Mouse (Mus musculus) hindbrain, embryonic 15.5 days (tissue): Measurements from ENCODE around the gene Pld6. TPM values are rescaled to one million over a fixed set of nuclear protein-coding genes. Genes with fewer than 3 reads are reported as not detected.
"Not testable (repeated sequence)": the region's sequence is repeated elsewhere in the genome, so short reads cannot be mapped to it uniquely, and the experiment has no call there.

ENCODE experiments used
- ATAC-seq: fragments of 200-750 bp; cut with Nextera tagmentation; 2 replicates; pipeline ENCODE4 v1.8.0; 2017; ENCODE audit warnings: low read depth, moderate number of reproducible peaks, moderate TSS enrichment; ENCODE audit not compliant: low FRiP score
- H3K27ac ChIP-seq: fragments of 300-500 bp; sonication (generic); replicated peaks from 2 replicates; pipeline ENCODE4 v1.5.1; 2015; ENCODE audit warnings: mild to moderate bottlenecking, inconsistent platforms
- H3K27me3 ChIP-seq: fragments of 300-500 bp; sonication (generic); 2 replicates; pipeline ENCODE4 v1.6.1; 2015; ENCODE audit warnings: control low read depth, inconsistent platforms
- H3K36me3 ChIP-seq: fragments of 300-500 bp; sonication (generic); 2 replicates; pipeline ENCODE4 v1.6.1; 2015; ENCODE audit warnings: control low read depth, inconsistent platforms
- H3K4me1 ChIP-seq: fragments of 300-500 bp; sonication (generic); replicated peaks from 2 replicates; pipeline ENCODE4 v1.6.1; 2015; ENCODE audit warnings: control low read depth, inconsistent platforms
- H3K4me2 ChIP-seq: fragments of 300-500 bp; sonication (generic); 2 replicates; pipeline ENCODE4 v1.6.1; 2015; ENCODE audit warnings: moderate library complexity, mild to moderate bottlenecking, inconsistent platforms
- H3K4me3 ChIP-seq: fragments of 300-500 bp; sonication (generic); 2 replicates; pipeline ENCODE4 v1.5.1; 2015; ENCODE audit warnings: mild to moderate bottlenecking, inconsistent platforms
- H3K9ac ChIP-seq: fragments of 300-500 bp; sonication (generic); 2 replicates; pipeline ENCODE4 v1.6.1; 2015; ENCODE audit warnings: inconsistent platforms
- H3K9me3 ChIP-seq: fragments of 300-500 bp; sonication (generic); 2 replicates; pipeline ENCODE4 v1.6.1; 2016; ENCODE audit warnings: control low read depth, inconsistent platforms
- WGBS: fragments of 180-500 bp; shearing (Covaris S2); methylation state at CpG from one replicate; pipeline ENCODE4 v1.1.7; 2015; 5-methylcytosine and 5-hydroxymethylcytosine counted together
- polyA plus RNA-seq: library from polyadenylated mRNA; unstranded; fragments of >200 nt; fragmentation: Nextera tagmentation; extraction: Ambion mirVana; gene quantifications from 2 replicates; pipeline ENCODE4 v1.2.1, GENCODE M21; 2015

The Pld6 gene
- polyA plus RNA-seq, 1 experiment from 2014 or later, result 15.1 TPM

- H3K36me3 ChIP-seq, result peaks cover 73% of the 10 kb centered on the region
- H3K4me1 ChIP-seq, result no peaks in the 10 kb centered on the region
- no peaks in the 10 kb centered on the region for H3K27me3 ChIP-seq
- no peak overlapping the region for H3K9ac ChIP-seq
- 94% methylated on average over 2 of the region's 2 CpGs for WGBS
- no peak for ATAC-seq
- no peaks in the 10 kb centered on the region for H3K9me3 ChIP-seq
- no peak overlapping the region for H3K4me2 ChIP-seq
- H3K27ac ChIP-seq, result no peak overlapping the region
- no peak overlapping the region for H3K4me3 ChIP-seq
Observed at GRCm38 (mm10) chr11:59739996-59740395, 47.4 kb downstream of the Pld6 start.

- Histone ChIP-seq H3K9me3 (no peaks in the 10 kb centered on the region), H3K4me1 (no peaks in the 10 kb centered on the region), H3K9ac (no peak overlapping the region), H3K27ac (no peak overlapping the region), H3K27me3 (no peaks in the 10 kb centered on the region), H3K36me3 (peaks cover 55% of the 10 kb centered on the region), H3K4me3 (no peak overlapping the region), H3K4me2 (no peak overlapping the region)
- 93% methylated on average over 12 of the region's 12 CpGs for WGBS
- ATAC-seq, result no peak
Observed at GRCm38 (mm10) chr11:59737250-59737649, 50.2 kb downstream of the Pld6 start.

GRCm38 (mm10) chr11:59735938-59736337 is 51.5 kb downstream of the Pld6 start:
- not testable (repeated sequence) for ATAC-seq, H3K27me3 ChIP-seq, H3K9ac ChIP-seq, H3K9me3 ChIP-seq, H3K27ac ChIP-seq, H3K4me3 ChIP-seq, H3K4me1 ChIP-seq, H3K4me2 ChIP-seq
- 85% methylated on average over 4 of the region's 4 CpGs for WGBS
- peaks cover 41% of the 10 kb centered on the region for H3K36me3 ChIP-seq

DNA sequence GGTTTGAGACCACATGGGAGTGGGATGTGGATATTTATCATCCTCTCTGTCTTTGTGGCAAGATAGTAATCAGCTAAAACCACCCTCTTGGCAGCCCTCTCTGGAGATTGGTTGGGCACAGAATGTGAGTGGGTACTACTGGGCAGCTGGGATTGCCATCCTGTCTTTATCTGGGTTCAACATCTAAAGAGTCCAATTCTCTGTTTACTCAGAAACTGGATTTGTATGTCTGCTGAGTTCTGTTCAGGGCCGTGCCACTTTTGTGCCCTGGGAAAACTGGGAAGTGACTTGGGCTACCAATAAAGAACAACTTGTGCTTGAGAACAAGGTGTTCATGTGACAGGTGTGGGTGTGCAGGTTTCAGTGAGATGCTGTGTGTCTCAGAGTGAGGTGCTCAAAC is 53.1 kb downstream of the Pld6 start:
- 90% methylated on average over 1 of the region's 1 CpGs for WGBS
- ATAC-seq, result no peak
- peaks cover 38% of the 10 kb centered on the region for H3K36me3 ChIP-seq

More for the DNA sequence above, 53.1 kb downstream of the Pld6 start:
- H3K27ac ChIP-seq, result no peak overlapping the region
- H3K9ac ChIP-seq, result no peak overlapping the region
- H3K4me3 ChIP-seq, result no peak overlapping the region
- no peak overlapping the region for H3K4me2 ChIP-seq
- no peaks in the 10 kb centered on the region for H3K27me3 ChIP-seq
- H3K9me3 ChIP-seq, result no peaks in the 10 kb centered on the region
- H3K4me1 ChIP-seq, result 0 out of 2 replicates have a peak, but pooled peaks cover 7% of the 10 kb centered on the region

Other genes with a start within 250 kb of the Pld6 start
- 0.23 and 0.25 TPM in 2 replicates for gene Nlrp3, start 246.1 kb downstream of the Pld6 start, polyA plus RNA-seq
- not detected in 2 replicates for gene Olfr222, start 211.4 kb downstream of the Pld6 start, polyA plus RNA-seq
- gene Olfr223, start 194.4 kb downstream of the Pld6 start, polyA plus RNA-seq, result not detected in 2 replicates
- gene Mprip, start 126.3 kb downstream of the Pld6 start, polyA plus RNA-seq, result 78.7 and 80.4 TPM in 2 replicates
- gene Flcn, start 22.4 kb upstream of the Pld6 start, polyA plus RNA-seq, result 42.4 and 44.8 TPM in 2 replicates
- gene Nt5m, start 51.8 kb upstream of the Pld6 start, polyA plus RNA-seq, result 70.3 and 74.8 TPM in 2 replicates
- 183 and 185 TPM in 2 replicates for gene Cops3, start 52.2 kb upstream of the Pld6 start, polyA plus RNA-seq
- 38.0 and 38.2 TPM in 2 replicates for gene Med9, start 160.6 kb upstream of the Pld6 start, polyA plus RNA-seq
- gene Rasd1, start 177.3 kb upstream of the Pld6 start, polyA plus RNA-seq, result 0.83 and 1.2 TPM in 2 replicates